Mouse (Mus musculus): ENCODE data around the gene Lman2l. TPM values are rescaled to one million over a fixed set of nuclear protein-coding genes. Genes with fewer than 3 reads are reported as not detected.

The Lman2l gene
- total and polyA plus RNA-seq, 3 experiments, result 7.0 to 19.7 TPM; not detected in 1

GRCm38 (mm10) chr1:36454055-36454815, 9.2 kb upstream of the Lman2l start:
- Histone ChIP-seq H3K9me3 (replicated peaks; ENCODE audit: insufficient read depth, low read length) (no peaks in the 10 kb centered on the region), H3K79me2 (ENCODE audit: control insufficient read depth, insufficient read depth, low read length, poor library complexity) (no peaks in the 10 kb centered on the region), H3K27me3 (ENCODE audit: control insufficient read depth in 1 of 2, insufficient read depth in 2 of 2, low read length in 2 of 2) (no peaks in the 10 kb centered on the region), H3K27ac (ENCODE audit: control insufficient read depth, low read depth, low read length) (no peak overlapping the region), H3K4me3 (ENCODE audit: control insufficient read depth in 1 of 2, insufficient read depth in 1 of 2, low read depth in 2 of 2, low read length in 2 of 2) (no peak overlapping the region), H3K9ac (ENCODE audit: control insufficient read depth, low read depth, low read length, poor library complexity, severe bottlenecking) (no peak overlapping the region), H3K36me3 (ENCODE audit: control insufficient read depth in 1 of 2, insufficient read depth in 2 of 2, low read length in 2 of 2) (peaks cover 0 to 16% of the 10 kb centered on the region in 2 experiments; a peak in 2 of 4 replicates), H3K4me1 (ENCODE audit: control insufficient read depth in 1 of 2, insufficient read depth in 2 of 2, low read length in 2 of 2) (peaks cover 7 to 19% of the 10 kb centered on the region in 2 experiments)
- TF ChIP-seq ZNF384 (IDR thresholded peaks at IDR 0.05; ENCODE audit: low read depth, low read length), result peak; percentile 68
- TF ChIP-seq MAX (IDR thresholded peaks at IDR 0.05; ENCODE audit: low read length), result no peak
- TF ChIP-seq CTCF (IDR thresholded peaks at IDR 0.05 in 2 of 3, conservative IDR thresholded peaks at IDR 0.05 in 1 of 3; ENCODE audit: control insufficient read depth in 1 of 3, insufficient read depth in 1 of 3, low read depth in 2 of 3, low read length in 3 of 3, poor library complexity in 1 of 3, severe bottlenecking in 1 of 3), result peak; percentile 54 to 66 (median 60)
- TF ChIP-seq EP300 (IDR thresholded peaks at IDR 0.05; ENCODE audit: low read depth in 1 of 2, low read length in 2 of 2), result peak; percentile 42 to 46; a peak in 3 of 4 replicates
- 0 out of 2 replicates have a peak, but pooled peaks have one; percentile 8 for TF ChIP-seq ZC3H11A (IDR thresholded peaks at IDR 0.05; ENCODE audit: low read depth, low read length)
- peak; percentile 50 for TF ChIP-seq TAL1 (IDR thresholded peaks at IDR 0.05; ENCODE audit: low read length)
- TF ChIP-seq SMC3 (IDR thresholded peaks at IDR 0.05; ENCODE audit: low read depth, low read length), result peak; percentile 43
- TF ChIP-seq TCF12 (IDR thresholded peaks at IDR 0.05; ENCODE audit: low read depth, low read length), result peak; percentile 50; the same call in 1 of the 2 replicates
- peak; percentile 27; the same call in 1 of the 2 replicates for TF ChIP-seq RCOR1 (IDR thresholded peaks at IDR 0.05; ENCODE audit: low read depth, low read length)
- TF ChIP-seq RAD21 (IDR thresholded peaks at IDR 0.05; ENCODE audit: low read depth, low read length), result peak; percentile 45
- TF ChIP-seq TBP (IDR thresholded peaks at IDR 0.05; ENCODE audit: low read depth, low read length), result no peak
- no peak for TF ChIP-seq MEF2A (IDR thresholded peaks at IDR 0.05; ENCODE audit: extremely low read depth, insufficient replicate concordance, low read depth, low read length, poor library complexity, severe bottlenecking)
- TF ChIP-seq MYC (IDR thresholded peaks at IDR 0.05; ENCODE audit: low read depth, low read length), result no peak
- DNase-seq (ENCODE audit: low read depth, low spot score), result peak; percentile 52

DNA sequence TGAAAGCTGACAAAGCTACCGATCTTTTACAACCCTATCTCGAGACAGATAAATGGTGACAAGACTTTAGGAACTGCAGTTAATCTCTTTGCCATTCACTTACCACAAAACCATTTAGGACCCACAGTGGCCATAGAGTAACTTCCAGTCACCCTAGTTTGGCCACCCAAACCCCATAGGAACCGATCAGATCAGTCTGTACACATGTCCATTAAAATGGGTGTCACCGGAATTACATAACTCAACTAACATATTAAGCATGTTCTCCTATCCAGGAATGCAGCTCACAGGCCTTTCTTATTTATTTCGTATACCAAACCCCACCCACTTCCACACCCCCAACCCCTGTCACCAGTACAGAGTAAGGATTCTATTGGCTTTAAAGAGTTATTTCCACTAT, 1.8 kb upstream of the Lman2l start:
- Histone ChIP-seq H3K9ac (ENCODE audit: control insufficient read depth, low read depth, low read length, poor library complexity, severe bottlenecking) (peak overlapping the region; percentile 57), H3K4me1 (ENCODE audit: control insufficient read depth in 1 of 2, insufficient read depth in 2 of 2, low read length in 2 of 2) (peaks cover 0 to 9% of the 10 kb centered on the region in 2 experiments; a peak in 2 of 4 replicates), H3K27me3 (ENCODE audit: control insufficient read depth in 1 of 2, insufficient read depth in 2 of 2, low read length in 2 of 2) (no peaks in the 10 kb centered on the region), H3K36me3 (ENCODE audit: control insufficient read depth in 1 of 2, insufficient read depth in 2 of 2, low read length in 2 of 2) (peaks cover 0 to 16% of the 10 kb centered on the region in 2 experiments; a peak in 3 of 4 replicates), H3K4me3 (ENCODE audit: control insufficient read depth in 1 of 2, insufficient read depth in 1 of 2, low read depth in 2 of 2, low read length in 2 of 2) (peak overlapping the region; percentile 40 to 57), H3K27ac (ENCODE audit: control insufficient read depth, low read depth, low read length) (peak overlapping the region; percentile 93), H3K79me2 (ENCODE audit: control insufficient read depth, insufficient read depth, low read length, poor library complexity) (peaks cover 7% of the 10 kb centered on the region), H3K9me3 (replicated peaks; ENCODE audit: insufficient read depth, low read length) (no peaks in the 10 kb centered on the region)
- peak; percentile 78 for DNase-seq (ENCODE audit: low read depth, low spot score)
- peak; percentile 54 for TF ChIP-seq MXI1 (IDR thresholded peaks at IDR 0.05; ENCODE audit: low read depth, low read length)
- peak; percentile 56; the same call in 1 of the 2 replicates for TF ChIP-seq SIN3A (IDR thresholded peaks at IDR 0.05; ENCODE audit: low read length)
- peak; percentile 3; the same call in 1 of the 2 replicates for TF ChIP-seq ZMIZ1 (IDR thresholded peaks at IDR 0.05; ENCODE audit: low read depth, low read length)
- TF ChIP-seq TAL1 (IDR thresholded peaks at IDR 0.05; ENCODE audit: low read length), result no peak
- no peak for TF ChIP-seq NRF1 (IDR thresholded peaks at IDR 0.05; ENCODE audit: insufficient read depth, low read depth, low read length, poor library complexity, severe bottlenecking)
- peak; percentile 9; the same call in 1 of the 2 replicates for TF ChIP-seq HCFC1 (IDR thresholded peaks at IDR 0.05; ENCODE audit: low read depth, low read length)
- TF ChIP-seq TBP (IDR thresholded peaks at IDR 0.05; ENCODE audit: low read depth, low read length), result 0 out of 2 replicates have a peak, but pooled peaks have one; percentile 8
- TF ChIP-seq EP300 (IDR thresholded peaks at IDR 0.05; ENCODE audit: low read depth in 1 of 2, low read length in 2 of 2), result peak in 1 of 2 experiments; percentile 3; a peak in 1 of 4 replicates
- TF ChIP-seq ETS1 (IDR thresholded peaks at IDR 0.05; ENCODE audit: low read depth, low read length), result 0 out of 2 replicates have a peak, but pooled peaks have one; percentile 15
